Mouse (Mus musculus) liver, adult 2 months (tissue): ENCODE measurements around the gene Mei4.

Experiments
- CTCF ChIP-seq: fragments of 200-500 bp; IDR thresholded peaks from 2 replicates; pipeline ENCODE4 v1.5.1; 2011; ENCODE audit warnings: low read depth, low read length, control low read depth
- POLR2A ChIP-seq: fragments of 200-500 bp; IDR thresholded peaks from 2 replicates; pipeline ENCODE4 v1.6.1; 2011; ENCODE audit warnings: low read length, control low read depth; ENCODE audit not compliant: insufficient read depth; ENCODE audit errors: extremely low read depth

DNA sequence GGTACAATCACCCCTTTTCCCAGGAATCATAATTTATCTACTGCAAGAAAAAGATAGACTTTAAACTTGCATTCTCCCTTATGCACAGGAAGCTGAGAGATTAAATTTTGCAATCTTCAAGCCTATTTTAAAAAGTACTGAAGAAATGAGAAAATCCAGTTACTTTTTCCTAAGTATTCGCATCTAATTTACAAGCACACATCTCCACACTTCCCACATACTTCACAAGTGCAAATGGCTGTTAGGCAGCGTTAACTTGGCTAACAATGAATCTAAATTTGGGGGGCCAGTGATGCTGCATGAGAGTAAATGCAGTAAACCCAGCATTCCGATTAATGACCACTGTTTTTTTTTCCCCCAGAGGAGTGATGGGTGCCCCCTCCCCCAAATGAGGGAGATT, 232.9 kb downstream of the Mei4 start:
- TF ChIP-seq CTCF (no peak), POLR2A (no peak)
